Mouse (Mus musculus) midbrain, embryonic 14.5 days (tissue): ENCODE data around the gene Gm12355. TPM values are rescaled to one million over a fixed set of nuclear protein-coding genes. Genes with fewer than 3 reads are reported as not detected.
A peak's percentile ranks its signal among the peaks of the same experiment; 100 is the strongest.
"Not testable (repeated sequence)": the region's sequence is repeated elsewhere in the genome, so short reads cannot be mapped to it uniquely, and the experiment has no call there.

Source experiments
- ATAC-seq: fragments of 200-750 bp; cut with Nextera tagmentation; 2 replicates; pipeline ENCODE4 v1.8.0; 2017; ENCODE audit warnings: moderate number of reproducible peaks, moderate library complexity; ENCODE audit not compliant: low FRiP score, low TSS enrichment
- DNase-seq: peaks from one replicate; pipeline ENCODE4 v3.0.0-alpha.2; 2015
- H3K27ac ChIP-seq: fragments of 300-500 bp; sonication (generic); replicated peaks from 2 replicates; pipeline ENCODE4 v1.5.1; 2014; ENCODE audit warnings: mild to moderate bottlenecking, low read depth, low read length, moderate library complexity
- H3K27me3 ChIP-seq: fragments of 300-500 bp; sonication (generic); 2 replicates; pipeline ENCODE4 v1.6.1; 2014; ENCODE audit warnings: low read length, control low read depth, mixed read lengths; ENCODE audit not compliant: control insufficient read depth, insufficient read depth
- H3K36me3 ChIP-seq: fragments of 300-500 bp; sonication (generic); 2 replicates; pipeline ENCODE4 v1.6.1; 2014; ENCODE audit warnings: low read length, control low read depth; ENCODE audit not compliant: control insufficient read depth, insufficient read depth
- H3K4me1 ChIP-seq: fragments of 300-500 bp; sonication (generic); 2 replicates; pipeline ENCODE4 v1.6.1; 2014; ENCODE audit warnings: mild to moderate bottlenecking, antibody characterized with exemption, low read length, control low read depth; ENCODE audit not compliant: control insufficient read depth, insufficient read depth
- H3K4me2 ChIP-seq: fragments of 300-500 bp; sonication (generic); 2 replicates; pipeline ENCODE4 v1.6.1; 2014; ENCODE audit warnings: mild to moderate bottlenecking, low read length, moderate library complexity
- H3K4me3 ChIP-seq: fragments of 300-500 bp; sonication (generic); replicated peaks from 2 replicates; pipeline ENCODE4 v1.5.1; 2014; ENCODE audit warnings: low read depth, low read length
- H3K9ac ChIP-seq: fragments of 300-500 bp; sonication (generic); replicated peaks from 2 replicates; pipeline ENCODE4 v1.6.1; 2014; ENCODE audit warnings: mild to moderate bottlenecking, low read length, moderate library complexity
- H3K9me3 ChIP-seq: fragments of 300-500 bp; sonication (generic); 2 replicates; pipeline ENCODE4 v1.6.1; 2016; ENCODE audit warnings: low read length, control low read depth, mixed read lengths; ENCODE audit not compliant: control insufficient read depth
- WGBS: fragments of 180-500 bp; shearing (Covaris S2); extraction: QIAGEN DNeasy Blood & Tissue Kit; methylation state at CpG from one replicate; pipeline ENCODE4 v1.1.7; 2014; 5-methylcytosine and 5-hydroxymethylcytosine counted together
- polyA plus RNA-seq: library from polyadenylated mRNA; unstranded; fragments of >200 nt; fragmentation: Nextera tagmentation; extraction: Ambion mirVana; gene quantifications from 2 replicates; pipeline ENCODE4 v1.2.1, GENCODE M21; 2014

The Gm12355 gene
- polyA plus RNA-seq, 1 experiment from 2014 or later, result 0.71 TPM

DNA sequence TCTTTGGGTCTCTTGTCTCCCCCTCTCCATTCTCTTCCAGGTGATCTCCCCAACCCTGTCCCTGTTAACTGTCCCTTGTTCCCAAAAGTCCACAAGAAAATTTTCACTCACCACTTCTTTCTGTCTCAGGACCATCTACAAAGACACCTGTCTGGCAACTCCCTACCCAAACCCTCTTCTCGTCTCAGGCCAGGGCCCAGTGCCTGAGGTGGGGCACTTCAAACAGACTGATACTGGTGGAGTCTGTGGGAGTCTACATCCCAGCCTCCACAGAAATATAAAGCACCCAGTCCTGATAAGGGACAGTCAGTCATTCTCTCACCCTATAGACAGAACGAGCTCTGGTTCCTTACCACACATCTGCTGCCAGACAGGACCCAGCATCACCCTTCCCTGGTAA, 21.0 kb upstream of the Gm12355 start, which contains the start of gene Gsdma2:
TSS of gene Gsdma2 (plus strand) at position 301 of the 400 bp plus-strand sequence.
- H3K36me3 ChIP-seq, result no peaks in the 10 kb centered on the region
- ATAC-seq (no peak), DNase-seq (no peak)
- WGBS, result 69% methylated on average over 2 of the region's 2 CpGs
- H3K27ac ChIP-seq, result no peak within 1 kb of the TSS
- no peak within 1 kb of the TSS for H3K4me3 ChIP-seq
- no peaks in the 10 kb centered on the region for H3K4me1 ChIP-seq
- no peaks in the 10 kb centered on the region for H3K9me3 ChIP-seq
- H3K27me3 ChIP-seq, result no peaks in the 10 kb centered on the region
- H3K4me2 ChIP-seq, result no peak within 1 kb of the TSS
- no peak within 1 kb of the TSS for H3K9ac ChIP-seq

DNA sequence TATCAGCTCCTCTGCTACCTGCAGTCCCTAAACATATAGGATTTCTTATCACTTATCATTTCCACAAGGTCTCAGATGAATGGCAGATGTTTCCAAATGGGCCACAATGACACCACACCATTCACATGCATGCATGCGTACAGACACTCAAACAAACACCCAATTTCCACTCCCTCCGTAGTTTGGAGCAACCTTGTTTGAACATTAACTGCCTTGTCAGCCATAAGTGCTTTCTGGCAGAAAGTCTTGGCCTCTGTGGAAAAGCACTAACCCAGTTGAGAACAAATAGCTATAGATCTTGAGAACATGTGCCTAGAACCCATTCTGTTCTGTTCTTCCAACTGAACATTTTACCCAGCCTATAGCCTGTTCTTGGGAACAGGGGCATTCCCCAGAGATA, 20.5 kb upstream of the Gm12355 start:
- Histone ChIP-seq H3K4me3 (no peak overlapping the region), H3K4me1 (no peaks in the 10 kb centered on the region), H3K9ac (no peak overlapping the region), H3K27me3 (no peaks in the 10 kb centered on the region), H3K27ac (no peak overlapping the region), H3K4me2 (no peak overlapping the region), H3K9me3 (no peaks in the 10 kb centered on the region), H3K36me3 (no peaks in the 10 kb centered on the region)
- WGBS, result 88% methylated on average over 2 of the region's 2 CpGs
- no peak for ATAC-seq
- DNase-seq, result no peak

DNA sequence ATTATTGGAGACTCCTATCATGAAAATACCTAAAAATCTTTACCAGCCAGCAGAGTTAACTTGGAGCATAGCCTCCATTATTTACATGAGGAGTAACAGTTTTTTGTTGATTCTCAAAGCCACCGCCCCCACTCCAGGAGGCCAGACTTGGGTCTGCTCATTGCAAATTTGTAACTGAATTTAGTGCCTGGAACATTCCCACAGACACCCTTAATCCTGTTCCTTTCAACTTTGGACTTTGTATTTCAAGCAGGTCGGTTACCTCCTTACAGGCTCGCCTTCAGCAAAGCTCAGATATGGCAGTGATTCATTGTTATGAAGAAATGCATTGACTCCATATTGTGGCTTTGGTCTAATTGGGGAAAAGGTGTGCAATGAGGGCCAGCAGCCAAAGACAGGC, 19.3 kb upstream of the Gm12355 start:
- ATAC-seq, result no peak
- 84% methylated on average over 3 of the region's 3 CpGs for WGBS
- no peak overlapping the region for H3K9ac ChIP-seq

DNA sequence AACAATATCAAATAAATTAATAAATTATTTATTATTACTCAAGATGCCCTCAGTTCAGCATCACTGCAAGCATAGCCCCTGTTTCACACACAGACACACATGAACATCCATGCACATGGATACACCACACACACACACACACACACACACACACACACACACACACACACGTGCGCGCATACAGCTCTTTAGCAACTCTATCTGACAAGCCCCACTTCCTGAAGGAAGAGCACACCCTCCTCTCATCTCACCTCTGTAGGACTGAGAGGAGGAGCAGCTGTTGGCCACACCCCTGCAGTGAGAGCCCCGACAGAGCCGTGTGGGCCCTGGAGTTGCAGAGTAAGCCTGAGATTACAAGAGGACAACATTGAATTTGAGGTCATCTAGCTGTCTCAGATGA, 14.6 kb upstream of the Gm12355 start:
- WGBS, result 74% methylated on average over 5 of the region's 5 CpGs
- Histone ChIP-seq H3K4me2 (no peak overlapping the region), H3K4me3 (no peak overlapping the region), H3K36me3 (no peaks in the 10 kb centered on the region), H3K9ac (no peak overlapping the region), H3K27me3 (no peaks in the 10 kb centered on the region), H3K27ac (no peak overlapping the region), H3K4me1 (no peaks in the 10 kb centered on the region), H3K9me3 (no peaks in the 10 kb centered on the region)
- DNase-seq, result no peak
- no peak for ATAC-seq

More for the DNA sequence above, 19.3 kb upstream of the Gm12355 start:
- no peaks in the 10 kb centered on the region for H3K9me3 ChIP-seq
- H3K27me3 ChIP-seq, result no peaks in the 10 kb centered on the region
- H3K4me2 ChIP-seq, result no peak overlapping the region
- no peaks in the 10 kb centered on the region for H3K36me3 ChIP-seq
- H3K27ac ChIP-seq, result no peak overlapping the region
- H3K4me1 ChIP-seq, result no peaks in the 10 kb centered on the region
- no peak for DNase-seq
- no peak overlapping the region for H3K4me3 ChIP-seq

DNA sequence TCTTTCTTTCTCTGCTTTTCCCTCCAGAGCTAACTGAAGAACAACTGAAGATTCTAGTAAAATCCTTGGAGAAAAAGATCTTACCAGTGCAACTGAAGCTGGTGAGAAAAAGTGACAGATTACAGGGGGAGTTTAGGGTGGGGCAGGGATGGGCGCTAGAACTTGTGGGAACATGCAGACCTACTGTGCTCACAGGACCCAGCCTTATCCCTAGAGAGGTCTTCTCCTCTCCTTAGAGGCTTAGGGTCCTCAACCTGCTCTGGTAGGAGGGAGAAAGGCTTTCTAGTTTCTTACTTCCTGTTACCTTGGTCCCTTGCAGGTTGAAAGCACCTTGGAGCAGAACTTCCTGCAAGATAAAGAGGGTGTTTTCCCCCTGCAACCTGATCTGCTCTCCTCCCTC, 12.0 kb upstream of the Gm12355 start:
- H3K4me1 ChIP-seq, result no peaks in the 10 kb centered on the region
- no peaks in the 10 kb centered on the region for H3K27me3 ChIP-seq
- no peak overlapping the region for H3K9ac ChIP-seq
- 91% methylated on average over 1 of the region's 1 CpGs for WGBS
- no peaks in the 10 kb centered on the region for H3K9me3 ChIP-seq
- H3K36me3 ChIP-seq, result no peaks in the 10 kb centered on the region
- H3K4me2 ChIP-seq, result no peak overlapping the region
- ATAC-seq, result no peak
- H3K27ac ChIP-seq, result no peak overlapping the region
- DNase-seq, result no peak
- no peak overlapping the region for H3K4me3 ChIP-seq

DNA sequence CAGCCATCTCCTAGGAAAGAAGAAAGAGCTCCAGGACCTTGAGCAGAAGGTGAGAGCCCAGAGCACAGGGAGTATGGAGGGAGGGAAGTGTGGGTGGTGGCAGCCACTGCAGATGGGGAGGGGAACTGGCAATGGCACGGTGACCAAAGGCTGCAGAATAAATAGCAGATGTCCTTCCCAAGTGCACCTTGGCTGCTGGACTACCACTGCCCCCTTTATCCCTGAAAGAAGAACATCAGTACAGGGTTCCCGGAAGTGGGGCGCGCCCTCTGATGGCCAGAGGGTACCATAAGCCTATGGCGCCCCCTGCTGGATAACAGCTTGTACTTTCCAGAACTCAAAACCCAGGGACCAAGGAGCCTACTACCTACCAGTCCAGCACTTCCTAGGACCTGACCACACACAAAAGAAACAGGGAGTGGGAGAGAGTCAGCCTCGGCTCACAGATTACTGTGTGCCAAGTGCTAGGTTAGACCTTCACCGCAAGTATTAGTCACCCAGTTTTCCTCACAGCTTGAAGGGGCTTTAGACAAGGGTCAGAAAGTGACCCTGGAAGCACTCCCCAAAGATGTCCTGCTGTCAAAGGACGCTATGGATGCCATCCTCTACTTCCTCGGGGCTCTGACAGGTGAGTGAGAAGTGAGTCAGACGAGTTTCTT, 10.0 kb upstream of the Gm12355 start:
- not testable (repeated sequence) for H3K27ac ChIP-seq, H3K9ac ChIP-seq, H3K27me3 ChIP-seq, H3K36me3 ChIP-seq, H3K4me3 ChIP-seq, ATAC-seq, H3K4me2 ChIP-seq, H3K9me3 ChIP-seq, H3K4me1 ChIP-seq
- peak; percentile 4 for DNase-seq
- 31% methylated on average over 10 of the region's 10 CpGs for WGBS

DNA sequence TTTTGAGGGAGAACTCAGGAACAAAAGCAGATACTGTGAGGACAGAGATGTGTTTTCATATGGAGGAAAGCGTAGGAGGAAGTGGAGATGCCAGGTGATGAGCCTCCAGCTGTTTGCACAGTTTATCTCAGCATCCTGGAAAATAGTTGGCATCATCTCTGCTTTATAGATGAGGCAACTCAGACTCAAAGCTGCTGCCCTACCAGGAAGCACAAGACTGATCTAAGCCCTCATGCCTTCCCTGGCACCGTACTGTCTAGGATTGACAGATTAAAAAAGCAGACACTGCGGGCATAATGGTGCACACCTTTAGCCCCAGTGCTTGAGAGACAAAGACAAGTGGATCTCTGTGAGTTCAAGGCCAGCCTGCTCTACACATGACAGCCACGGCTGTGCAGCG, 5.2 kb upstream of the Gm12355 start:
- Histone ChIP-seq H3K4me2 (no peak overlapping the region), H3K4me3 (no peak overlapping the region), H3K36me3 (no peaks in the 10 kb centered on the region), H3K9me3 (no peaks in the 10 kb centered on the region), H3K4me1 (no peaks in the 10 kb centered on the region), H3K27me3 (no peaks in the 10 kb centered on the region), H3K9ac (no peak overlapping the region), H3K27ac (no peak overlapping the region)
- 91% methylated on average over 5 of the region's 5 CpGs for WGBS
- ATAC-seq (no peak), DNase-seq (no peak)

DNA sequence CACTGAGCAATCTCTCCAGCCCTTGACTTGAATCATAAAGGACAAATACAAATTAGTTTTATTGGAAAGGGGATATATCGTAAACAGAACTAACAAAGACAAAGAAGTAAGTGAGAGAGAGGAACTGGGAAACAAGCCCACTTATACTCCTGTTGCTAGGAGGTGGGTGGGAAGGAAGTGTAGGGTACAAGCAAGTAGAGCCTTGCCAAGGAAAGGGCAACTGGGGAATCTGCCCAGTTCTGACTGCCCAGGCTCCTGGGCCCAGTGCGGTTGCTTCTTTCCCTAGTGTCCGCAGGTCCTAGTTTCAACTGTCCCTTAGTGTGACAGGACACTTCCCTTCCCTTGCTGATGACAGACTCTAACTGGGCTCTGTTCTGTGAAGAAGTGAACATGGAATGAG, 3.2 kb upstream of the Gm12355 start:
- H3K27me3 ChIP-seq, result no peaks in the 10 kb centered on the region
- no peak overlapping the region for H3K4me3 ChIP-seq
- no peak overlapping the region for H3K27ac ChIP-seq
- 100% methylated on average over 3 of the region's 3 CpGs for WGBS
- DNase-seq (no peak), ATAC-seq (no peak)
- H3K9me3 ChIP-seq, result no peaks in the 10 kb centered on the region
- H3K4me1 ChIP-seq, result no peaks in the 10 kb centered on the region
- H3K36me3 ChIP-seq, result no peaks in the 10 kb centered on the region
- no peak overlapping the region for H3K9ac ChIP-seq
- no peak overlapping the region for H3K4me2 ChIP-seq

DNA sequence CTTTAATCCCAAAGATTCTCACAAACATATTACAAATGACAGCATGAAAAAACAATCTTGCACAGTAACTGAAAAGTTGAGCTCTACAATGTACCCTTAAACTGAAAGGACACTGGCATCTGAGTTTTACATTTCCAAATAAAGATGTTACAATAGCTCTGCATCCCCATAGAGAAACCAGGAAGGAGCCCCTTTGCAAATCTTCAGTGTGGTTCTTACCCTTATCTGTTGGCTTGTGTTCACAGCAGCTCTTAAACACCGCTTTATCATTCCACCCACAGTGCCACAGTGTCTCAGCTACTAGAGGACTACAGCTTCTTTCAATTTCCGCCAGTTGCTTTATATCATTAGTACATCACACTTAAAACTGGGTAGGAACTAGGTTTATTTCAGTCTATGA, 1.1 kb downstream of the Gm12355 start:
- not testable (repeated sequence) for H3K36me3 ChIP-seq
- WGBS, result 98% methylated on average over 2 of the region's 2 CpGs

More for the DNA sequence above, 1.1 kb downstream of the Gm12355 start:
- H3K27ac ChIP-seq, H3K4me2 ChIP-seq, DNase-seq, H3K4me1 ChIP-seq, H3K9me3 ChIP-seq, H3K4me3 ChIP-seq, ATAC-seq, H3K27me3 ChIP-seq, H3K9ac ChIP-seq: not testable (repeated sequence)
